Mouse (Mus musculus): ENCODE measurements around the gene Ier5. TPM values are rescaled to one million over a fixed set of nuclear protein-coding genes. Genes with fewer than 3 reads are reported as not detected.

Ier5 gene
- polyA plus RNA-seq, 1 experiment, result 33.6 TPM

- Histone ChIP-seq H3K4me1 (peaks cover 75% of the 10 kb centered on the region), H3K4me3 (replicated peaks) (no peak overlapping the region), H3K9me3 (0 out of 2 replicates have a peak, but pooled peaks cover 7% of the 10 kb centered on the region), H3K36me3 (replicated peaks; ENCODE audit: low read length) (no peaks in the 10 kb centered on the region), H3K27me3 (replicated peaks) (peaks cover 18% of the 10 kb centered on the region)
- TF ChIP-seq GATA1 (IDR thresholded peaks at IDR 0.05; ENCODE audit: borderline replicate concordance, low read length) (no peak), FLI1 (IDR thresholded peaks at IDR 0.05; ENCODE audit: low read length) (no peak)
These were observed 28.7 kb downstream of the Ier5 start for GRCm38 (mm10) chr1:155070561-155071286.

DNA sequence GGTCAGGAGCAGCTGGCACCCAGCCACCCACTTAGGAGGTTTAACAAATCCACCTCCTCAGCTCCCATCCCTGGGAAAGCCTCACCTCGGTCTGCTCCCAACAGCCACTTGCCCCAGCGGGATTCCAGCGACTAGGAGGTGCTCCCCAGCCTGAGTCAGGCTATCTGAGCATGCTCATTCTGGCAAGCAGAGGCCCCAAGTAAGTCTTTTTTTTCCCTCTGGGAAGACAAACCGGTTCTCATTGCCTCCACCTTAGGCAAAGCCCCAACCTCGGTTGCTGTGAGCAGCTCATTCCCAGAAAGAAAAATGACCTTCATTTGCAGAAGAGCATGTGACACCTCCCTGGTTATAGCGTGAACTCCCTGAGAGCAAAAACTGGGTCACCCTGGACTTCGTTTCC, 29.7 kb downstream of the Ier5 start:
- Histone ChIP-seq H3K36me3 (replicated peaks; ENCODE audit: low read length) (no peaks in the 10 kb centered on the region), H3K9me3 (0 out of 2 replicates have a peak, but pooled peaks cover 7% of the 10 kb centered on the region), H3K4me3 (replicated peaks) (no peak overlapping the region), H3K27me3 (replicated peaks) (peaks cover 14% of the 10 kb centered on the region), H3K4me1 (peaks cover 80% of the 10 kb centered on the region)
- no peak for TF ChIP-seq FLI1 (IDR thresholded peaks at IDR 0.05; ENCODE audit: low read length)
- TF ChIP-seq GATA1 (IDR thresholded peaks at IDR 0.05; ENCODE audit: borderline replicate concordance, low read length), result no peak

DNA sequence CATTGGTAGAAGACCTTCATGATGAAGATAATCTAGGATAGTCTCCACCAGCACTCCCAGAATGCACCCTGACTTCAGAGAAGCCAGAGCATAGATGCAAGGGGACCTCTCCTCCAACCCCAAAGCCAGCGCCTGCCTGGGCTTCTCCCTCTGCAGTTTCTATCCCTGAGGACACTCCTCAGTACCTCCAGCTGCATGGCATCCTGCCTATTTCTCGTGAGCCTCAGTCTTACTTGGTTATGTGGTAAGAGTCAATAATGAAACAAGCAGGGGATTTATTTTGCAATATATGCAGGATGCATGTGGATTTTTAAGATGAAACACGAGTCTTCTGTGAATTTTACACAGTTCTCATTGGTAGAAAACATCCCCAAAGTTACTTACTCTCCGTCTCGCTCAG, 33.2 kb downstream of the Ier5 start:
- H3K4me1 ChIP-seq, result peaks cover 84% of the 10 kb centered on the region

DNA sequence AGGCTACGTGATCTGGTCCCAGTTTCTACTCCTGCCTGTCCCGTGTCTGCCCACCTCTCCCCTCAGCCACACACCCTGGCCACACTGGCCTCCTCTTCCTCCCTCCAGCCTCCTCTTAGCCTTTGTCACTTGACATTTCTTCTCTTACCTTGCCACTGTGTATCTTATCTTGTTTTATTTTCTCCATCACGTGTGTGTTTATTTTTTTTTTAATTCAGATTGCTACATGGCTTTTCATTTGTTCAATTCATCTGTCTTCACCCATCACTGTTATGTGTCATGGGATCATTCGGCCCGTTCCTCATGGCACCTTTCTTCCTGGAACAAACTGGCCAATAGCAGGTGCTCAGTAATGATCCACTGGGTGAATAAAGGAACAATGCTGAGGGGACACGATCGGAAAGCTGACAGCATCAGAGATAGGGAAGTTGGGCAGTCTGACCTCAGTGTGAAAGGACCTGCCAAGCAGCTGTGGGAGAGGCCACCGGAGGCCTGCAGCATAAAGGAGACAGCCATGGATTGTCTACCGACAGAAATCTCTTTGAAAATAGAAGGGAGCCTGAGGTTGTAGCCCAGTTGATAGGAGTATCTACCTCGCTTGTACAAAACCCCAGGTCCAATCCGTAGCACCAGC, 34.3 kb downstream of the Ier5 start:
- H3K36me3 ChIP-seq (replicated peaks; ENCODE audit: low read length), result no peaks in the 10 kb centered on the region
- TF ChIP-seq GATA1 (IDR thresholded peaks at IDR 0.05; ENCODE audit: borderline replicate concordance, low read length), result no peak
- no peak for TF ChIP-seq FLI1 (IDR thresholded peaks at IDR 0.05; ENCODE audit: low read length)
- H3K27me3 ChIP-seq (replicated peaks), result peaks cover 3% of the 10 kb centered on the region
- H3K4me3 ChIP-seq (replicated peaks), result no peak overlapping the region
- peaks cover 84% of the 10 kb centered on the region for H3K4me1 ChIP-seq
- H3K9me3 ChIP-seq, result 0 out of 2 replicates have a peak, but pooled peaks cover 7% of the 10 kb centered on the region

More for the DNA sequence above, 33.2 kb downstream of the Ier5 start:
- Histone ChIP-seq H3K27me3 (replicated peaks) (peaks cover 3% of the 10 kb centered on the region), H3K36me3 (replicated peaks; ENCODE audit: low read length) (no peaks in the 10 kb centered on the region), H3K4me3 (replicated peaks) (no peak overlapping the region), H3K9me3 (0 out of 2 replicates have a peak, but pooled peaks cover 7% of the 10 kb centered on the region)
- TF ChIP-seq FLI1 (IDR thresholded peaks at IDR 0.05; ENCODE audit: low read length) (no peak), GATA1 (IDR thresholded peaks at IDR 0.05; ENCODE audit: borderline replicate concordance, low read length) (no peak)

DNA sequence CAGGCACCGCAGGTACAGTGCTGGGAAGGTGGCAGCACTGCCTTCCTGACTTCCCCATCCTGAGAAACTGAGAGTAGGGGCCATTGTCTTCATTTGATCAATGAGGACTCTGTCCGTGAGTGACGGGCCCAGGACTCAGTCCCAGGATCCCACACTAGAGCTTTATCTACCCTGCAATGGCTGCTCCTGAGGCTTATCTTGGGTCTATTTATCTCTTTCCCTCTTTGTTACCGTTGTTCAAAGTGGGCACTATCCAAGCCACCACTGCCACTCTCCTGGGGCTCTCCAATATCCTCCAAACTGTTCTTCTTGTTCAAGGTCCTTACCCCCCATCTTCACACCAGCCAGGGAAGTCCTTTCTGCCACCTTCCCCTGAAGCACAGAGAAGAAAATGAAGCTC, 34.8 kb downstream of the Ier5 start:
- H3K4me3 ChIP-seq (replicated peaks), result no peak overlapping the region
- no peaks in the 10 kb centered on the region for H3K36me3 ChIP-seq (replicated peaks; ENCODE audit: low read length)
- peaks cover 84% of the 10 kb centered on the region for H3K4me1 ChIP-seq
- TF ChIP-seq FLI1 (IDR thresholded peaks at IDR 0.05; ENCODE audit: low read length), result no peak
- no peak for TF ChIP-seq GATA1 (IDR thresholded peaks at IDR 0.05; ENCODE audit: borderline replicate concordance, low read length)
- H3K9me3 ChIP-seq, result 0 out of 2 replicates have a peak, but pooled peaks cover 7% of the 10 kb centered on the region
- H3K27me3 ChIP-seq (replicated peaks), result peaks cover 3% of the 10 kb centered on the region

DNA sequence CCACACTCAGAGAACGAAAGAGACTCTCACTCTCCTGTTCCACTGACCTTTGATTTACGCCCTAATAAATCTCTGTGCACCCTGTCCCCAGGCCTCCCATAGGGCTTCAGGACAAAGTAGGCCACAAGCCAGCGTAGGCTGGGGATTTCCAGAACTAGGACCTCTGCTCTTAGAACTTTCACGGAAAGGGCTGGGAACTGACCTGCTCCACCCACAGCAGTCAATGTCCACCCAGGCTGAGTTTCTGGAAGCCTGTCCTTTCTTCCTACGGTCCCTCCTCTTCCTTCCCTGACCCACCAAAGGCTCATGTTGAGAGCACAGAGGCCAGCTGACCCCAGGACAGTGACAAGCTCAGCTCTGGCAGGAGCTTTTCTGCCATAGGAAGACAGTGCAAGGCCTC, 35.3 kb downstream of the Ier5 start:
- TF ChIP-seq GATA1 (IDR thresholded peaks at IDR 0.05; ENCODE audit: borderline replicate concordance, low read length), result no peak
- no peak for TF ChIP-seq FLI1 (IDR thresholded peaks at IDR 0.05; ENCODE audit: low read length)
- Histone ChIP-seq H3K36me3 (replicated peaks; ENCODE audit: low read length) (no peaks in the 10 kb centered on the region), H3K27me3 (replicated peaks) (peaks cover 3% of the 10 kb centered on the region), H3K9me3 (0 out of 2 replicates have a peak, but pooled peaks cover 7% of the 10 kb centered on the region), H3K4me1 (peaks cover 84% of the 10 kb centered on the region), H3K4me3 (replicated peaks) (no peak overlapping the region)

GRCm38 (mm10) chr1:155062963-155063362, 36.5 kb downstream of the Ier5 start:
- peaks cover 3% of the 10 kb centered on the region for H3K27me3 ChIP-seq (replicated peaks)
- H3K4me3 ChIP-seq (replicated peaks), result no peak overlapping the region
- no peaks in the 10 kb centered on the region for H3K36me3 ChIP-seq (replicated peaks; ENCODE audit: low read length)
- no peaks in the 10 kb centered on the region for H3K9me3 ChIP-seq
- peaks cover 84% of the 10 kb centered on the region for H3K4me1 ChIP-seq
- TF ChIP-seq GATA1 (IDR thresholded peaks at IDR 0.05; ENCODE audit: borderline replicate concordance, low read length), result no peak
- TF ChIP-seq FLI1 (IDR thresholded peaks at IDR 0.05; ENCODE audit: low read length), result no peak

DNA sequence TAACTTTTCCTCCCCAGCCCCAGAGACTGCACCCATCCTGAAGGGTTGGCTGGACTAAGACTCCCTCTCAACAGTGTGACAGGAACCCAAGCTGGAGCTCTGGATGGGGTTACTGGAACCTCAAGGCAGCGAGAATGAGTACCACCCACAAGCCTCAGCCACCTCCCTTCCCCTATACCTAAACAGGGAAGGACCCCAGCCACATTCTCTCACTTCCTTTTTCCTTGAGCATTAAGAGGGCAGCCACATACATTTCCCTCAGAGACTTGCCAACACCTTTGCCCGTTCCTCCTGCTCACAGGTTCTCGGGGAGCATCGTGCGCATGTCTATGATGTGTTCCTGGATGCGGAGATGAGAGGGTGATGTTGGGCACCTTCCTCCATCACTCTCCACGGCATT, 37.4 kb downstream of the Ier5 start:
- H3K4me1 ChIP-seq, result peaks cover 88% of the 10 kb centered on the region
- H3K27me3 ChIP-seq (replicated peaks), result peaks cover 3% of the 10 kb centered on the region
- H3K36me3 ChIP-seq (replicated peaks; ENCODE audit: low read length), result no peaks in the 10 kb centered on the region
- no peak overlapping the region for H3K4me3 ChIP-seq (replicated peaks)
- no peaks in the 10 kb centered on the region for H3K9me3 ChIP-seq
- no peak for TF ChIP-seq GATA1 (IDR thresholded peaks at IDR 0.05; ENCODE audit: borderline replicate concordance, low read length)
- TF ChIP-seq FLI1 (IDR thresholded peaks at IDR 0.05; ENCODE audit: low read length), result no peak

- TF ChIP-seq GATA1 (IDR thresholded peaks at IDR 0.05; ENCODE audit: borderline replicate concordance, low read length), result no peak
- no peak for TF ChIP-seq FLI1 (IDR thresholded peaks at IDR 0.05; ENCODE audit: low read length)
- Histone ChIP-seq H3K9me3 (no peaks in the 10 kb centered on the region), H3K4me3 (replicated peaks) (peak overlapping the region; percentile 64), H3K4me1 (peaks cover 97% of the 10 kb centered on the region), H3K36me3 (replicated peaks; ENCODE audit: low read length) (no peaks in the 10 kb centered on the region), H3K27me3 (replicated peaks) (peaks cover 3% of the 10 kb centered on the region)
These were observed 38.3 kb downstream of the Ier5 start for GRCm38 (mm10) chr1:155060832-155061801.

Data from megakaryocyte, embryonic 14.5 days (primary cell).